In genomic region chr5:105551808-105552207, GRCm38 (mm10) we compare ENCODE assay signal across 19 mouse cellular contexts. TPM values are rescaled to one million over a fixed set of nuclear protein-coding genes. Genes with fewer than 3 reads are reported as not detected.
DNase-seq lines count a peak whose midpoint lies in the region; ATAC-seq and TF ChIP-seq lines count a peak whose summit lies in the region.
"Had no signal": no experiment of that assay in that cellular context is flagged by ENCODE, and none has a peak within 500 bp of the region (broad histone marks: within the 10 kb centered on the region; RNA-seq: fewer than 3 reads in every experiment).

No protein-coding gene starts in this region.

- peak overlapping the region; percentile 21; the same call in 1 of the 2 replicates for H3K27ac ChIP-seq in heart, adult 2 months
- H3K27ac ChIP-seq in liver, adult 2 months (replicated peaks; ENCODE audit: insufficient read depth, low read depth, low read length) = peak overlapping the region; percentile 52; the same call in 1 of the 2 replicates
- H3K27ac ChIP-seq in midbrain, embryonic 11.5 days (ENCODE audit: low read depth, low read length) = no peak overlapping the region
- no peak overlapping the region for H3K27ac ChIP-seq in midbrain, embryonic 13.5 days
- H3K27ac ChIP-seq: embryonic facial prominence, embryonic 13.5 days; forebrain, embryonic 12.5 days; hindbrain, embryonic 12.5 days had no signal

- no peak for TF ChIP-seq POLR2A in heart, adult 2 months (IDR thresholded peaks at IDR 0.05; ENCODE audit: insufficient read depth, low read depth, low read length)
- TF ChIP-seq POLR2A in liver, adult 2 months (IDR thresholded peaks at IDR 0.05; ENCODE audit: extremely low read depth, insufficient read depth, low read length) = no peak

- peaks cover 3% of the 10 kb centered on the region; the same call in 1 of the 2 replicates for H3K79me2 ChIP-seq in heart, adult 2 months (replicated peaks; ENCODE audit: control insufficient read depth, insufficient read depth, low read length)
- no peaks in the 10 kb centered on the region for H3K79me2 ChIP-seq in liver, adult 2 months (ENCODE audit: control insufficient read depth, insufficient read depth, low read length)

- no peak for DNase-seq in heart, adult 2 months
- no peak for DNase-seq in heart, adult 8-10 months (ENCODE audit: low spot score)
- DNase-seq in liver, adult 2 months (ENCODE audit: extremely low read depth, low read depth, low spot score) = no peak
- no peak for DNase-seq in liver
- DNase-seq in midbrain, embryonic 11.5 days (ENCODE audit: low spot score, missing footprints) = peak; percentile 21
- DNase-seq in ovary, postnatal 14 days (ENCODE audit: low spot score) = no peak
- DNase-seq: adrenal gland, postnatal 14 days; cerebellum, adult 18-20 months; cerebellum, adult 9-11 months; cerebellum, postnatal 36 days; gastrocnemius, postnatal 10 days; heart, postnatal 36 days had no signal

- ATAC-seq in midbrain, embryonic 11.5 days (ENCODE audit: low FRiP score) = no peak
- ATAC-seq in midbrain, embryonic 13.5 days = no peak
- ATAC-seq: forebrain, embryonic 16.5 days; hindbrain, embryonic 16.5 days had no signal

- 38% methylated on average over 1 of the region's 1 CpGs for WGBS in heart, adult 2 months
- WGBS in liver, adult 2 months = 67% methylated on average over 1 of the region's 1 CpGs
- WGBS in midbrain, embryonic 11.5 days = 83% methylated on average over 1 of the region's 1 CpGs
- 88% methylated on average over 1 of the region's 1 CpGs for WGBS in midbrain, embryonic 13.5 days

- H3K4me2 ChIP-seq in midbrain, embryonic 11.5 days = no peak overlapping the region
- H3K4me2 ChIP-seq in midbrain, embryonic 13.5 days (replicated peaks) = no peak overlapping the region
- H3K4me2 ChIP-seq: embryonic facial prominence, embryonic 13.5 days; forebrain, embryonic 12.5 days; heart, embryonic 12.5 days; hindbrain, embryonic 12.5 days had no signal

- H3K27me3 ChIP-seq in heart, adult 2 months (ENCODE audit: control insufficient read depth, insufficient read depth, low read length) = no peaks in the 10 kb centered on the region
- no peaks in the 10 kb centered on the region for H3K27me3 ChIP-seq in liver, adult 2 months (ENCODE audit: control insufficient read depth, insufficient read depth, low read length)
- H3K27me3 ChIP-seq in midbrain, embryonic 11.5 days (ENCODE audit: control insufficient read depth, insufficient read depth, low read length) = no peaks in the 10 kb centered on the region
- no peaks in the 10 kb centered on the region for H3K27me3 ChIP-seq in midbrain, embryonic 13.5 days
- H3K27me3 ChIP-seq: embryonic facial prominence, embryonic 13.5 days; forebrain, embryonic 12.5 days; heart, embryonic 12.5 days; hindbrain, embryonic 12.5 days had no signal

- H3K4me3 ChIP-seq in heart, adult 2 months = no peak overlapping the region
- H3K4me3 ChIP-seq in liver, adult 2 months (ENCODE audit: insufficient read depth, low read depth, low read length) = no peak overlapping the region
- no peak overlapping the region for H3K4me3 ChIP-seq in midbrain, embryonic 11.5 days (ENCODE audit: low read depth, low read length)
- H3K4me3 ChIP-seq in midbrain, embryonic 13.5 days (replicated peaks) = no peak overlapping the region
- H3K4me3 ChIP-seq: embryonic facial prominence, embryonic 13.5 days; forebrain, embryonic 12.5 days; heart, embryonic 12.5 days; hindbrain, embryonic 12.5 days had no signal

- TF ChIP-seq CTCF in heart, adult 2 months (IDR thresholded peaks at IDR 0.05) = no peak
- no peak for TF ChIP-seq CTCF in liver, adult 2 months (IDR thresholded peaks at IDR 0.05; ENCODE audit: low read depth, low read length)

- TF ChIP-seq EP300 in heart, adult 2 months (IDR thresholded peaks at IDR 0.05; ENCODE audit: insufficient read depth, low read depth, low read length) = no peak

- H3K4me1 ChIP-seq in heart, adult 2 months (ENCODE audit: control insufficient read depth, insufficient read depth, low read length) = peaks cover 14% of the 10 kb centered on the region
- peaks cover 2% of the 10 kb centered on the region; the same call in 1 of the 2 replicates for H3K4me1 ChIP-seq in liver, adult 2 months (ENCODE audit: control insufficient read depth, insufficient read depth, low read length)
- H3K4me1 ChIP-seq in midbrain, embryonic 11.5 days (ENCODE audit: control insufficient read depth, insufficient read depth, low read length) = no peaks in the 10 kb centered on the region
- no peaks in the 10 kb centered on the region for H3K4me1 ChIP-seq in midbrain, embryonic 13.5 days (replicated peaks)
- H3K4me1 ChIP-seq: forebrain, embryonic 12.5 days; hindbrain, embryonic 12.5 days had no signal

- H3K36me3 ChIP-seq in heart, adult 2 months (ENCODE audit: control insufficient read depth, insufficient read depth, low read length) = peaks cover 43% of the 10 kb centered on the region
- H3K36me3 ChIP-seq in liver, adult 2 months (ENCODE audit: control insufficient read depth, insufficient read depth, low read length) = no peaks in the 10 kb centered on the region; the same call in 1 of the 2 replicates
- no peaks in the 10 kb centered on the region for H3K36me3 ChIP-seq in midbrain, embryonic 11.5 days (ENCODE audit: control insufficient read depth, insufficient read depth, low read length)
- H3K36me3 ChIP-seq in midbrain, embryonic 13.5 days = no peaks in the 10 kb centered on the region
- H3K36me3 ChIP-seq: embryonic facial prominence, embryonic 13.5 days; forebrain, embryonic 12.5 days; hindbrain, embryonic 12.5 days had no signal

- intact Hi-C loops in heart, adult 2 months (cut with DNase I) = loop anchor here (2.0 kb wide), 1 partner anchor 73 kb away; no protein-coding TSS in a partner anchor

- H3K9me3 ChIP-seq in midbrain, embryonic 11.5 days (ENCODE audit: control insufficient read depth, low read length) = no peaks in the 10 kb centered on the region
- H3K9me3 ChIP-seq in midbrain, embryonic 13.5 days = no peaks in the 10 kb centered on the region
- H3K9me3 ChIP-seq: embryonic facial prominence, embryonic 13.5 days; forebrain, embryonic 12.5 days; heart, embryonic 12.5 days; hindbrain, embryonic 12.5 days had no signal

- no peak overlapping the region for H3K9ac ChIP-seq in heart, adult 2 months (ENCODE audit: low read depth, low read length)
- no peak overlapping the region for H3K9ac ChIP-seq in liver, adult 2 months (ENCODE audit: low read depth, low read length)
- H3K9ac ChIP-seq in midbrain, embryonic 11.5 days (ENCODE audit: low read length) = no peak overlapping the region
- no peak overlapping the region for H3K9ac ChIP-seq in midbrain, embryonic 13.5 days (replicated peaks)
- H3K9ac ChIP-seq: embryonic facial prominence, embryonic 13.5 days; forebrain, embryonic 12.5 days; heart, embryonic 12.5 days; hindbrain, embryonic 12.5 days had no signal

RNA-seq across cellular contexts. Expression of gene Lrrc8c, which starts 32.6 kb away (rescaled TPM):
- 10 to 100 TPM; 19.7 to 35.5 TPM for total RNA-seq in heart, adult 2 months (2021)
- polyA plus RNA-seq in heart, adult 2 months (2012; rRNA removed) = 23.5 and 37.5 TPM in 2 replicates
- total RNA-seq in heart, adult 8-10 months (2022) = 10 to 100 TPM; 15.3 to 24.9 (median 23.1) TPM
- total RNA-seq in liver, adult 2 months (2014; rRNA removed) = 2.1 and 3.3 TPM in 2 replicates
- 1.5 and 1.8 TPM in 2 replicates for polyA plus RNA-seq in liver, adult 2 months (2012; rRNA removed)
- polyA plus RNA-seq in midbrain, embryonic 11.5 days (2014; fragmentation: Nextera tagmentation; extraction: Ambion mirVana) = 12.4 and 12.8 TPM in 2 replicates
- polyA plus RNA-seq in midbrain, embryonic 13.5 days (2015; fragmentation: Nextera tagmentation; extraction: Ambion mirVana) = 8.2 and 9.7 TPM in 2 replicates

Comparison
In these comparisons a context has a peak if more than half of its experiments do, and no peak if none do; other contexts are left out.
1. H3K27ac ChIP-seq: peak in heart, adult 2 months (single experiment) and liver, adult 2 months (single experiment); none in midbrain, embryonic 11.5 days (single experiment) and midbrain, embryonic 13.5 days (single experiment).